Mouse (Mus musculus) embryonic facial prominence, embryonic 12.5 days (tissue): ENCODE measurements at regions not wholly inside any gene's neighbourhood (a gene's known extent, or its start where the extent isn't known, plus 50 kb on each side); places are given as distances from the start of the nearest gene placed in this dataset.

Source experiments
- ATAC-seq: fragments of 200-750 bp; cut with Nextera tagmentation; 2 replicates; pipeline ENCODE4 v1.8.0; 2017; ENCODE audit not compliant: insufficient number of reproducible peaks, insufficient read depth, low FRiP score, low TSS enrichment
- H3K27ac ChIP-seq: fragments of 300-500 bp; sonication (generic); 2 replicates; pipeline ENCODE4 v1.5.1; 2016; ENCODE audit warnings: mild to moderate bottlenecking
- H3K27me3 ChIP-seq: fragments of 300-500 bp; sonication (generic); 2 replicates; pipeline ENCODE4 v1.6.1; 2016; ENCODE audit warnings: mild to moderate bottlenecking, moderate library complexity
- H3K36me3 ChIP-seq: fragments of 300-500 bp; sonication (generic); 2 replicates; pipeline ENCODE4 v1.6.1; 2016; ENCODE audit warnings: mild to moderate bottlenecking
- H3K4me1 ChIP-seq: fragments of 300-500 bp; sonication (generic); 2 replicates; pipeline ENCODE4 v1.6.1; 2016
- H3K4me2 ChIP-seq: fragments of 300-500 bp; sonication (generic); replicated peaks from 2 replicates; pipeline ENCODE4 v1.6.1; 2016; ENCODE audit warnings: mild to moderate bottlenecking, moderate library complexity
- H3K4me3 ChIP-seq: fragments of 300-500 bp; sonication (generic); 2 replicates; pipeline ENCODE4 v1.5.1; 2016; ENCODE audit warnings: mild to moderate bottlenecking
- H3K9ac ChIP-seq: fragments of 300-500 bp; sonication (generic); 2 replicates; pipeline ENCODE4 v1.6.1; 2016; ENCODE audit warnings: mild to moderate bottlenecking, moderate library complexity
- H3K9me3 ChIP-seq: fragments of 300-500 bp; sonication (generic); 2 replicates; pipeline ENCODE4 v1.6.1; 2016; ENCODE audit warnings: mild to moderate bottlenecking, moderate library complexity
- WGBS: fragments of 180-500 bp; shearing (Covaris S2); methylation state at CpG from one replicate; pipeline ENCODE4 v1.1.7; 2016; 5-methylcytosine and 5-hydroxymethylcytosine counted together

GRCm38 (mm10) chr11:112098161-112098560 lies 683.9 kb upstream of the Sox9 start:
- H3K9ac ChIP-seq = no peak overlapping the region
- no peak overlapping the region for H3K4me2 ChIP-seq
- no peak for ATAC-seq
- no peaks in the 10 kb centered on the region for H3K27me3 ChIP-seq
- no peaks in the 10 kb centered on the region for H3K9me3 ChIP-seq
- WGBS = 73% methylated on average over 1 of the region's 1 CpGs
- H3K4me1 ChIP-seq = no peaks in the 10 kb centered on the region
- H3K4me3 ChIP-seq = no peak overlapping the region
- H3K36me3 ChIP-seq = no peaks in the 10 kb centered on the region
- H3K27ac ChIP-seq = no peak overlapping the region

DNA sequence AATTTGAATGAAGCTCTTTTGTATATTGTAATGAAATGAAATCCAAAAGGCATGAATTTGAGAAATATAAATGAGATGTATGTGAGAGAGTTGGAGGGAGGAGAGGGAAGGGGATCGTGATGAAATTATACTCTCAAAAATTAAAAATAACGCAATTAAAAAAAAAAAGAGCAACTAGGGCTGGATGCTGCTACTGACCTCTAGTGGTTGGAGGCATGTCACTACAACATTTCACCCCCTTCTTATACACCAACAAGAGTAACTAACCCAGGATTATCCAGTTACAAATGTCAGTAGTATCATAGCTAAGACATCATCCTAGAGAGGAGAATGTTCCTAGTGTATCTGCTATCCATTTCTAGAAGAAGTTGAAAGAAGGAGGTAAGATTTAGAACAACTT lies 678.8 kb upstream of the Sox9 start:
- 50% methylated on average over 2 of the region's 2 CpGs for WGBS
- Histone ChIP-seq H3K9ac (no peak overlapping the region), H3K4me2 (no peak overlapping the region), H3K27ac (no peak overlapping the region), H3K27me3 (no peaks in the 10 kb centered on the region), H3K4me3 (no peak overlapping the region), H3K36me3 (no peaks in the 10 kb centered on the region), H3K4me1 (0 out of 2 replicates have a peak, but pooled peaks cover 5% of the 10 kb centered on the region), H3K9me3 (no peaks in the 10 kb centered on the region)
- ATAC-seq = no peak

DNA sequence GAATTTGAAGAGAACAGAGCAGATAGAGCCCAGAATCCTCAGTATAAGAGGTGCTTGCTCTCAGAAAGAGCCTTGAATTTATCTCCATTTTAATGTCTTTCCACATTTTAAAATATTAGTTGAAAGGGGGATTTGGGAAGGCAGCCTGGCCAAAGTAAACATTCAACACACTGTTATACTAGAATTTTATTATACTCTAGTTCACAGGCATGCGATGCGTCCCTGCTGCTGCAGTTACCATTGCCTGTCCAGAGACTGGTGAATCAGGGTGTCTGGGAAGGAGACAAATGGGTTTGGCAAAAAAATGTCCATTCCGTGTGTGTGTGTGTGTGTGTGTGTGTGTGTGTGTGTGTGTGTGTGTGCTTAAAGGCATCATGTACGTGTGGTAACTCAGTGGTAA lies 675.1 kb upstream of the Sox9 start:
- Histone ChIP-seq H3K27ac (no peak overlapping the region), H3K4me2 (no peak overlapping the region), H3K4me3 (no peak overlapping the region), H3K9ac (no peak overlapping the region), H3K4me1 (0 out of 2 replicates have a peak, but pooled peaks cover 5% of the 10 kb centered on the region), H3K27me3 (no peaks in the 10 kb centered on the region), H3K36me3 (no peaks in the 10 kb centered on the region), H3K9me3 (no peaks in the 10 kb centered on the region)
- no peak for ATAC-seq
- 68% methylated on average over 4 of the region's 4 CpGs for WGBS

- Histone ChIP-seq H3K9me3 (no peaks in the 10 kb centered on the region), H3K36me3 (no peaks in the 10 kb centered on the region), H3K4me2 (no peak overlapping the region), H3K4me3 (no peak overlapping the region), H3K9ac (no peak overlapping the region), H3K27ac (no peak overlapping the region), H3K4me1 (0 out of 2 replicates have a peak, but pooled peaks cover 5% of the 10 kb centered on the region), H3K27me3 (no peaks in the 10 kb centered on the region)
- ATAC-seq = no peak
- WGBS = 69% methylated on average over 7 of the region's 7 CpGs
Observed at GRCm38 (mm10) chr11:112107314-112107713, 674.7 kb upstream of the Sox9 start.

DNA sequence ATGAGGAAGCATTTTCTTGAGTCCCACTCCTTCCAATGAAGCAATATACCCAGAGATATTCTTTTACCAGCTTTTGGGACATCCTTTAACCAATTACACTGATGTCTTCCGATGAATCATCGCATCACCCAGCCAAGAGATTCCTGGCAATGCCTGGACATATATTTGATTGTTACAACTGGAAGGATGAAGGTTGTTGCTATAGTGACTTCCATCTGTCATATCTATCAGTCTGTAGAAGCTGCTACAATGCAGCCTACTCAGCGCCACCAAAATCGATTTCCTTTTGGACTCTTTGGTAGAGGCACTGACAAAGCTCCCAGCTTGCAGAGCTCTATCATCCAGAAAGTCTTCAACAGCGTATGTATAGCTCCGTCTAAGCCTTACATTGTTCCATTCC lies 661.0 kb upstream of the Sox9 start:
- no peak overlapping the region for H3K4me3 ChIP-seq
- H3K27me3 ChIP-seq = no peaks in the 10 kb centered on the region
- H3K4me2 ChIP-seq = no peak overlapping the region
- H3K36me3 ChIP-seq = no peaks in the 10 kb centered on the region
- ATAC-seq = no peak
- H3K9me3 ChIP-seq = no peaks in the 10 kb centered on the region
- 93% methylated on average over 6 of the region's 6 CpGs for WGBS
- H3K27ac ChIP-seq = no peak overlapping the region
- 0 out of 2 replicates have a peak, but pooled peaks cover 3% of the 10 kb centered on the region for H3K4me1 ChIP-seq
- H3K9ac ChIP-seq = no peak overlapping the region

- 42% methylated on average over 5 of the region's 5 CpGs for WGBS
- no peak for ATAC-seq
Observed at GRCm38 (mm10) chr11:112121831-112122230, 660.2 kb upstream of the Sox9 start.

DNA sequence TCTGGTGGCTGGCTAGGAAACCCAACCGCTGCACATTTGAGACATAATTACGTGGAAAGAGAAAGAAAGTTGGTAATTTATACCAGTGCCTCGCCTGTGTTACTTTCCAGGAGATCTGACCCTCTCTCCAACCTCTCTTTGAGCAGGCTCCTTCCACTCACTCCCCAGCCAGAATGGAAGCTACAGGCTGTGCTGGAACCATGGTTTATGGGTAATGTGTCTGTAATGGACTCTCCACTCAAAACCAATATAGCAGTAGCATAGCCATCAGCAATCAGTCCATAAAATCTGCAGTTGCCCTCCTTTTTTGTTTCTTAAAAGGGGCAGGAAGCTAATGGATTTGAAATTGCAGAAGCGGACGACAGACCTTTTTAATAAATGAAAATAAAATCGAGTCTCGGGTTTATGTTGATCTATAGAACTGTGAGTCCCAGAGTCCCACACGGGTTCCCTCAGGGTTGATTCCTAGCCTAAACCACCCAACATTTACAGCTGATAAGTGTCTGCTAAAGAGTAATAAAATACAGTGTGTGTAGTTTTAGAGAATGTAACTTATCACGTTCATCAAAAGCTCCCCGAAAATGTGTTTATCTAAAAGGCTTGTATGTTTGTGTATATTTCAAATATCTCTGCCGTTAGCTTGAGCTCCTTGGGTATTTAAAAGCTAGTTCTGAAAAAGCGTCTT lies 656.6 kb upstream of the Sox9 start:
- Histone ChIP-seq H3K27me3 (no peaks in the 10 kb centered on the region; the same call in 1 of the 2 replicates), H3K27ac (no peak overlapping the region), H3K9me3 (no peaks in the 10 kb centered on the region), H3K36me3 (no peaks in the 10 kb centered on the region), H3K4me2 (no peak overlapping the region), H3K4me1 (0 out of 2 replicates have a peak, but pooled peaks cover 3% of the 10 kb centered on the region), H3K4me3 (no peak overlapping the region), H3K9ac (no peak overlapping the region)
- 49% methylated on average over 12 of the region's 12 CpGs for WGBS
- no peak for ATAC-seq

More at GRCm38 (mm10) chr11:112121831-112122230, 660.2 kb upstream of the Sox9 start:
- H3K9ac ChIP-seq = no peak overlapping the region
- no peak overlapping the region for H3K27ac ChIP-seq
- no peak overlapping the region for H3K4me3 ChIP-seq
- 0 out of 2 replicates have a peak, but pooled peaks cover 3% of the 10 kb centered on the region for H3K4me1 ChIP-seq
- no peaks in the 10 kb centered on the region for H3K27me3 ChIP-seq
- no peak overlapping the region for H3K4me2 ChIP-seq
- H3K36me3 ChIP-seq = no peaks in the 10 kb centered on the region
- H3K9me3 ChIP-seq = no peaks in the 10 kb centered on the region

DNA sequence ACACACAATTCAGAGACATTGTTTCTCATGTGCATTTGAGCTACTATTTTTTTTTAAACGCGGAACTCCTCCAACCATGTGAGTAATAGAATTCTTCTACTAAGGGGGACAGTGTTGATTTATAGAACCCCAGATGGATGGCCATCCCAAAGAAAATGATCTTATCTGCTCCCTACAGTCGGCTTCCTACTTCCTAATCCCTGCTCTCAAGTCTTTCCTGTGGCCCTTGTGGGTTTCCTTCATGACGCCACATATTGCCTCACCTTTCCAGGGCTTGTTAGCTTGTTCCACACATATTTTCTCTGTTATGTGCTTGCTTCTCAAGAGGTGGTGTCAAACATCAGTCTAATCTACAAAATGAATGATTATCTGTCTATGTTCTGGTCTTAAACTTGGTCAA lies 651.9 kb upstream of the Sox9 start:
- Histone ChIP-seq H3K36me3 (no peaks in the 10 kb centered on the region), H3K4me2 (no peak overlapping the region), H3K9me3 (no peaks in the 10 kb centered on the region), H3K4me3 (no peak overlapping the region), H3K27me3 (no peaks in the 10 kb centered on the region; the same call in 1 of the 2 replicates), H3K4me1 (0 out of 2 replicates have a peak, but pooled peaks cover 3% of the 10 kb centered on the region), H3K27ac (no peak overlapping the region), H3K9ac (no peak overlapping the region)
- ATAC-seq = no peak
- WGBS = 81% methylated on average over 4 of the region's 4 CpGs

DNA sequence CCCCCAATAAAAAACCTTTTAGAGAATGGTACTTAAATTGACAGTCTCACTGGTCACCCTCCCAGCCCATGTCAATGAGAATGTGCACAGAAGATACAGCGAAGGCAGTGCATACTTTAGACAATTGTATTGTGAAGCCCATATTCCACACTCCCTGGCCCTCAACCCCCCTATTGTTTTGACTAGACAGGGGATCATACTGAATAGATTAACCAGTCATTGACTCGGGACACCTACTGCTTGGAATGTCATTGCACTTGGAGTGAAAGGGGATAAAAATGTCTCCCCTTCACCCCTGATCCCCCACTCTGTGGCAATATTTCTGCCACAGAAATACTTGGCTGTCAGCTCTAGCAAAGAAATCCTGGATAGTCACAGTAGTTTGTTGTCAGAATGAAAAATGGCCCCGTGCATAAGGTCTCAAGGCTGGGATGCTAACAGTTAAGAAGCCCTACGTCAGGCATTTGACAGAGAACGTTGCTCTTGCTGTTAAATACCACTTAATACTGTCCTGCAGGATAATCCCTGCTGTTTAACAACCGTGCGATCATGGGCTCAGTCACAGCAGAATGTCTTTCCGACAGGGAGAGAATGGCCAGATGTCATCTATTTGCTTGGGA lies 644.5 kb upstream of the Sox9 start:
- Histone ChIP-seq H3K9ac (no peak overlapping the region), H3K4me3 (no peak overlapping the region), H3K4me1 (peaks cover 20% of the 10 kb centered on the region; the same call in 1 of the 2 replicates), H3K27me3 (no peaks in the 10 kb centered on the region), H3K36me3 (no peaks in the 10 kb centered on the region), H3K27ac (no peak overlapping the region), H3K9me3 (no peaks in the 10 kb centered on the region), H3K4me2 (no peak overlapping the region)
- 13% methylated on average over 8 of the region's 8 CpGs for WGBS
- ATAC-seq = no peak

DNA sequence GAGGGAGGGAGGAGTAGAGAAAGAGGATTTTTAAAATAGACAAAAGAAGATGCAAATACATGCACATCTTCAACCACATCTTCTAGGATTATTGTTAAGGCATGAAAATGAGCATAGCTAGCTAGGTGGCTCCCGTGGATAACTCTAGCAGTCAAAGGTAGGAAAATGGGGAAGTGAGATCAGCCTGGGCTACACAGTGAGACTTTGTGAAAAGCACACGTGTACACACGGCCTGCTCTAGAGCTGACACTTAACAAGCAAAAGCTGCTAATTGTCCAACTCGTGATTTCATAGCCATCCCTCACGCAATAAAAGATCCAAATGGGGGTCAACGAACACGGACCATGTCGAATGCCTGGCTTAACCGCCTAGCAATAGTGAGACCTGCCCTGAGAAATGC lies 642.0 kb upstream of the Sox9 start:
- Histone ChIP-seq H3K27me3 (no peaks in the 10 kb centered on the region), H3K36me3 (no peaks in the 10 kb centered on the region), H3K9ac (no peak overlapping the region), H3K9me3 (no peaks in the 10 kb centered on the region), H3K4me1 (peaks cover 20% of the 10 kb centered on the region; the same call in 1 of the 2 replicates), H3K27ac (no peak overlapping the region), H3K4me2 (no peak overlapping the region), H3K4me3 (no peak overlapping the region)
- ATAC-seq = no peak
- 75% methylated on average over 9 of the region's 9 CpGs for WGBS

GRCm38 (mm10) chr11:112140495-112140894 lies 641.5 kb upstream of the Sox9 start:
- H3K27ac ChIP-seq = no peak overlapping the region
- ATAC-seq = no peak
- H3K36me3 ChIP-seq = no peaks in the 10 kb centered on the region
- WGBS = 72% methylated on average over 4 of the region's 4 CpGs
- no peak overlapping the region for H3K4me2 ChIP-seq
- no peaks in the 10 kb centered on the region for H3K9me3 ChIP-seq
- H3K9ac ChIP-seq = no peak overlapping the region
- no peaks in the 10 kb centered on the region for H3K27me3 ChIP-seq
- H3K4me1 ChIP-seq = peaks cover 20% of the 10 kb centered on the region; the same call in 1 of the 2 replicates
- H3K4me3 ChIP-seq = no peak overlapping the region

GRCm38 (mm10) chr11:112140912-112141311 lies 641.1 kb upstream of the Sox9 start:
- 53% methylated on average over 9 of the region's 9 CpGs for WGBS
- no peak overlapping the region for H3K4me3 ChIP-seq
- H3K4me1 ChIP-seq = peaks cover 20% of the 10 kb centered on the region; the same call in 1 of the 2 replicates
- no peaks in the 10 kb centered on the region for H3K27me3 ChIP-seq
- no peak for ATAC-seq
- H3K9ac ChIP-seq = no peak overlapping the region
- H3K9me3 ChIP-seq = no peaks in the 10 kb centered on the region
- no peak overlapping the region for H3K27ac ChIP-seq
- H3K36me3 ChIP-seq = no peaks in the 10 kb centered on the region
- no peak overlapping the region for H3K4me2 ChIP-seq
